Mouse (Mus musculus) cerebellum, adult 2 months (tissue): Measurements from ENCODE around the gene Spns2.

Source experiments
- CTCF ChIP-seq: fragments of 200-500 bp; IDR thresholded peaks from 2 replicates; pipeline ENCODE4 v1.5.1; 2011; ENCODE audit warnings: low read depth, mild to moderate bottlenecking, control low read depth, low read length, moderate library complexity, borderline replicate concordance; ENCODE audit not compliant: insufficient read depth
- POLR2A ChIP-seq: fragments of 200-500 bp; IDR thresholded peaks from 2 replicates; pipeline ENCODE4 v1.6.1; 2011; ENCODE audit warnings: low read length, control low read depth, borderline replicate concordance; ENCODE audit not compliant: insufficient read depth

DNA sequence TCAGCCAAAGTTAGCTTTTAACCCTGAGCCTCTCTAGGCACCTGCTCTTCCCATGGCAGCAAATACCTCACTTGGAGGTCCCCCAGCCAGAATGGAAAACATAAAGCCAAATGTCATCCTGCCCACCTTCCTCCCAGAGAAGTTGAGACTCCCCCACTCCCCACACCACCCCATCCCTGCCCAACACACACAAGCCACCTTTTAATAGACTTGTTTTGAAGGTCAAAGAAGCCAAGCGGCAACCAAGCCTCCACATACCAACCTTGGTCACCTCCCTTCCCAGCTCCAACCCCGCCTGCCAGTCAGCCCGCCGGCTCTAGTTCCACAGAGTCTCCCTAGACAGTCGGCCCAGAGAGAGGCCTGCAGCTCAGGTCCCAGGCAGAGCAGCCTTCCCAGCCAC, 87.7 kb downstream of the Spns2 start:
- TF ChIP-seq POLR2A (no peak), CTCF (no peak)
